Mouse (Mus musculus): ENCODE results near the gene Pom121. TPM values are rescaled to one million over a fixed set of nuclear protein-coding genes. Genes with fewer than 3 reads are reported as not detected.
A peak's percentile ranks its signal among the peaks of the same experiment; 100 is the strongest.
"Not testable (repeated sequence)": the region's sequence is repeated elsewhere in the genome, so short reads cannot be mapped to it uniquely, and the experiment has no call there.

The Pom121 gene
- total RNA-seq, 2 experiments from 2014 or later = 45.8 to 46.2 TPM

DNA sequence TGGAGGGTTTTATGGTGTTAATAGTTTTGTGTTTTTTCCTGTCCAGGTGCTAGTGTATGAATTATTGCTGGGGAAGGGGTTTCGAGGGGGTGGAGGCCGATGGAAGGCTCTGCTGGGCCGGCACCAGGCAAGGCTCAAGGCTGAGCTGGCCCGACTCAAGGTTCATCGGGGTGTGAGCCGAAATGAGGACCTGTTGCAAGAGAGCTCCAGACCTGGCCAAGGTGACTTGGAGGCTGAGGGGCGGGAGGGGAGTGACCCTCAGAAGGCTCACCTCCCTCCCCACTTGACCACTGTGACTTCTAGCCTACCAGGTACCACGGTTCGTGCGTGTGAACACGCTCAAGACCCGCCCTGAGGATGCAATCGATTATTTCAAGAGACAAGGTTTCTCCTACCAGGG, 23.2 kb downstream of the Pom121 start:
- intact Hi-C loops (cut with DNase I) = no loop called here
- DNase-seq (ENCODE audit: low spot score in 2 of 2) = no peak

DNA sequence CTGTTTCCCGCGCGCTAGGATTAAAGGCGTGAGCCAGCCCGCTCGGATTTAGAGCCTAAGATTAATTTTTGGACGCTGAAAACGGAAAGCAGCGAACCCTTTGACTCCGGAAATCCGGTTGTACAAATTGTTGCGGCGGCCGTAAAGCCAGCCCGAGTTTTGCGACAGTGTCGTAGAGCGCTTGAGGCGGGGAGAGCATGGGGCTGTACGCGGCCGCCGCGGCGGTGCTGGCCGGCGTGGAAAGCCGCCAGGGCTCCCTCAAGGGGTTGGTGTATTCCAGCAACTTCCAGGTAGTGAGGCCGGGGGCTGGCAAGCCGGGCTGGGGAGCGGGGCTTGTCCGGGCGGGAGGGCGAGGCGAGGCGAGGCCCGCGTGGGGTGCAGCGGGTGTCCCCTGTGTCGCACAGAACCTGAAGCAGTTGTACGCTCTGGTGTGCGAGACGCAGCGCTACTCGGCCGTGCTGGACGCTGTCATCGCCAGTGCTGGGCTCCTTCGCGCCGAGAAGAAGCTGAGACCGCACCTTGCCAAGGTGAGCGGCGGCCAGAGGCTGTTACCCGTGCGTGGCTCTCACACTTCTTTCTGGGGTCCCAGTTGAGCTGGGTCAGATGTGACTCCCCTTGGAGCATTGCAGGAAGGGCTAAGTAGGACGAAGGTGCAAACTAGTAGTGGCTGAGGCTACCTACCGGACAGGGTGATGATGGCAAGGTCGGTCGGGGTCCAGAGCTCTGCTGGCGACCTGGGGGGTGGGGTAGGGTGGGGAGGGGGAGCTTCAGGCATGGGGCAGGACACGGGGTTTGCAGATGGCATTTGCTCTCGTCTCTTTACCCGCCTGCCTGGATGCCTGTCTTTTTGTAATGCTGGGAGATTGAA, 24.3 kb downstream of the Pom121 start, which contains the start of gene Nsun5:
Gene Nsun5, plus strand, starts transcription at position 167 of the 868 bp plus-strand sequence.
- DNase-seq (ENCODE audit: low spot score in 2 of 2) = peak; percentile 95 to 98
- intact Hi-C loops (cut with DNase I) = no loop called here

DNA sequence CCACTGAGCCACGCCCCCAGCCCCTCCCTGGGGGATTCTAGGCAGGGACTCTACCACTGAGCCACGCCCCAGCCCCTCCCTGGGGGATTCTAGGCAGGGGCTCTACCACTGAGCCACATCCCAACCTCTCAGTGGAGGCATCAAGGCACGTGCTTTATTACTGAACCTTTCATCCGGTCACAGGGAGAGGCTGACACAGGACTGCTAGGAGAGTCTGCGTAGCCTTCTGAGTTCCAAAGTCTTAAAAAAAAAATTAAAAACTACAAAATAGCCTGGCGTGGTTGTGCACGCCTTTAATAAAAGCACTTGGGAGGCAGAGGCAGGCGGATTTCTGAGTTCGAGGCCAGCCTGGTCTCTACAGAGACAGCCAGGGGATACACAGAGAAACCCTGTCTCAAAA, 25.1 kb downstream of the Pom121 start:
- intact Hi-C loops (cut with DNase I); DNase-seq (ENCODE audit: low spot score in 2 of 2): not testable (repeated sequence)

DNA sequence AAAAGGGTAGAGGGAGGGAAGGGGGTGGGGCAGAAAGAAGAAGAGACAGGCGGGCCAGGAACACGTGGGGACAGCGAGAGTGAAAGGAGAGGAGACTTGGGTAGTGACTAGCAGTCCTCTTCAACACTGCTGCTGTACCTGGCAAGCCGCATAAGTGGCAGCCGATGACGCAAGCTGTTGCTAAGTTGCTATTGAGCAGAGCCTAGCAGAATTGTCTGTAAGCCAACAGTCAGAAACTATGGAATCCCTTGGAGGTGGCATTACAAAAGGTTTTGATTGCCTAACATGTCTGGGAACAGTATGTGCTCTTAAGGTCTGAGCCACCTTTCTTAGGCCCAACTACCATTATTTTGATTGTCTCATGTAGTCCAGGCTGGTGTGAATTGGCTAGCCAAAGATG, 26.0 kb downstream of the Pom121 start:
- no peak for DNase-seq (ENCODE audit: low spot score in 2 of 2)

DNA sequence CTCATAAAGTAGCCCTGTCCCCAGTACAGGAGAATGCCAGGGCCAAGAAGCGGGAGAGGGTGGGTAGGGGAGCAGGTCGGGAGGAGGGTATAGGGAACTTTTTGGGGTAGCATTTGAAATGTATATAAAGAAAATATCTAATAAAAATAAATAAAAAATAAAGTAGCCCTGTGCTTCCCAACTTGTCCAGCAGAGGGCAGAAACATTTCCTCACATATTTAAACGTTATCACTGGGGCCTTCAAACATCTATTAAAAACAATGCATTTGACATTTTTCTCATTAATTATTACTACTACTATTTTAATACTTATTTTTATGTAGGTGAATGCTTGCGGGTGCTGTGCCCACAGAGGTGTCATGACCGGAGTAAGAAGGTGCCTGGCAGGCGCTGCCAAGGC, 26.5 kb downstream of the Pom121 start:
- no peak for DNase-seq (ENCODE audit: low spot score in 2 of 2)

More for the DNA sequence above, 26.0 kb downstream of the Pom121 start:
- intact Hi-C loops (cut with DNase I) = no loop called here

DNA sequence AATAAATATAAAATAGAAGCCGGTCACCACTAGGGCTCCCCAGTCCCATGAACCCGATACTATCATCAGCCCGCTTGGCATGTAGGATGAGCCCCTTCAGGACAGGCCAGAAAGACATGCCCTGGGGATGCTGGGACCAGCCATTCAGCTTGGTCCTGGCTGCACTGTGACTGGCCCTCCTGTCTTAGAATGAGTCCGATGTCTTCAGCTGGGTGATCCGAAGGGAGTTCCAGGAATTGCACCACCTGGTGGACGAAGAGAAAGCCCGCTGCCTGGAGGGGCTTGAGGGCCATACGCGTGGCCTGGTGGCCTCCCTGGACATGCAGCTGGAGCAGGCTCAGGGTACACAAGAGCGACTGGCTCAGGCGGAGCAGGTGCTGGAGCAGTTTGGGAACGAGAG, 30.8 kb downstream of the Pom121 start:
- intact Hi-C loops (cut with DNase I) = no loop called here
- DNase-seq (ENCODE audit: low spot score in 2 of 2) = no peak

More for the DNA sequence above, 26.5 kb downstream of the Pom121 start:
- intact Hi-C loops (cut with DNase I) = no loop called here

DNA sequence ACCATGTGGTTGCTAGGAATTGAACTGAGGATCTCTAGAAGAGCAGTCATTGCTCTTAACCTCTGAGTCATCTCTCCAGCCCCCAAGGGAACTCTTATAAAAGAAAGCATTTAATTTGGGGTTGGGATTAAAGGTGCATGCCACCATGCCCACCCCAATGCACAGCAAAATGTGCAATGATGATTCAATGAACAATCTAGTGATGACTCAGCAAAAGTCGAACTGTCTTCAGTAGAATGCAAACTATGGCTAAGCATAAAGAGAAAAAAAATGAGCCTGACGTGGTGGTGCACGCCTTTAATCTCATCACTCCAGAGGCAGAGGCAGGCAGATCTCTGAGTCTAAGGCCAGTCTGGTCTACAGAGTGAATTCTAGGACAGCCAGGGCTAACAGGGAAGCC, 31.8 kb downstream of the Pom121 start:
- intact Hi-C loops (cut with DNase I) = no loop called here
- no peak for DNase-seq (ENCODE audit: low spot score in 2 of 2)

DNA sequence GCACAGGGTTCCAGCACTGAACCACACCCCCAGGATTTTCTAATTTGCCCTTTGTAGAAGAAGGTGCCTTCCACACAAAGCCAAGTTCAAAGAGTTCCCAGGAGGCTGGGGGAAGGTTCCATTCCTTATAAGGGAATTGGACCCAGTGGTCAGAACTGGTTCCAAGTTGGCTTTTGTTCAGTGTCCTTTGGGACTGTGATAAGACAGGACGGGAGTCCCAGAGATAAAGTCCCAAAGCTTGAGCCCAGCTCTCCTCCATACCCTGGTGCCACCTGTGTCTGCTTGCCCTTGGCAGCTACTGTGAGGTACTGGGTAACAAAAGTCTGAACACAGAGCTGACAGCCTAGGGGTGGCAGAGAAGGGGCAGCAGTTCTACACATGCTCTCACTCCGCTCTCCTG, 34.6 kb downstream of the Pom121 start:
- intact Hi-C loops (cut with DNase I) = no loop called here
- no peak for DNase-seq (ENCODE audit: low spot score in 2 of 2)

DNA sequence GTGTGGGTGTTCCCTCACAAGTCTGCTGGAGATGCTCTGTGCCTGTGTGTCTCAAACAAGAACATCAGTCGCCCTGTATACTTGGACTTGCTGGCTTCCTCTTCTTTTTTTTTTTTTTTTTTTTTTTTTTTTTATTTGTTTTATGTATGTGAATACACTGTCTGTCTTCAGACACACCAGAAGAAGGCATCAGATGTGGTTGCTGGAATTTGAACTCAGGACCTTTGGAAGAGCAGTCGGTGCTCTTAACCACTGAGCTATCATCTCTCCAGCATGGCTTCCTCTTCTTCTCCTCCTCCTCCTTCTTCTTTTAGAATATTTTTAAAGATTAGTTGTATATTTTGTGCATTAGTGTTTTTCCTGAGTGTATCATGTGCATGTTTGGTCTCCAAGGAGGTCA, 36.8 kb downstream of the Pom121 start:
- intact Hi-C loops (cut with DNase I) = no loop called here
- peak; percentile 45 to 57 for DNase-seq (ENCODE audit: low spot score in 2 of 2)

DNA sequence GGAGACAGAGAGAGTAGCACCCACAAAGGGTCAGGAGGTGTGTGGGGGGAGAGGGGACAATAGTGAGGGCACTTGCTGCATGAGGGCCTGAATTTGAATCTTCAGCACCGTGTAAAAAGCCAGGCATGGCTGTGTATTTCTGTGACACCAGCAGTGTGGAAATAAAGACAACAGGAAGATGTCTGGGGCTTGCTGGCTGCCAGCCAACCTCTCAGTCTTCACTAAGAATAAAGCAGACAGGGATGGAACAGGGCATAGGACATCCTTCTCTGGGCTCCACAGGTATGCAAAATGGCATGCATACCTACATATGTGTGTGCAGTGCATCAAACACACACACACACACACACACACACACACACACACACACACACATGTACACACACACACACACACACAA, 38.3 kb downstream of the Pom121 start:
- no peak for DNase-seq (ENCODE audit: low spot score in 2 of 2)
- intact Hi-C loops (cut with DNase I) = no loop called here

DNA sequence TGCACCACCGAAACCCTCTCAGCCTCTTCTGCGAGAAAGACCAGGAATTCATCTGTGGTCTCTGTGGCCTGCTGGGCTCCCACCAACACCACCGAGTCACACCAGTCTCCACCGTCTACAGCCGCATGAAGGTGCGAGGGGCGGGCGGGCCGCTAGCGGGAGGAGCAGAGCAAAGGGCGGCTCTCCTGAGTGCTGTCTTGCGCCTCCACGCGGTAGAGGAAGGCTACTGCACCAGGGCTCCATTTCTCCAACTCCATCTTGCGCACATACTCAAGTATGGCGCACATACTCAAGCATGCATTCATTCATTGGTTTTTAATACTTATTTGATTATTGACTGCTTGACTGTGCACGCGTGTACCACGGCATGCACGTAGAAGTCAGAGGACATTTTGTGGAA, 40.8 kb downstream of the Pom121 start:
- no peak for DNase-seq (ENCODE audit: low spot score in 2 of 2)
- intact Hi-C loops (cut with DNase I) = no loop called here

DNA sequence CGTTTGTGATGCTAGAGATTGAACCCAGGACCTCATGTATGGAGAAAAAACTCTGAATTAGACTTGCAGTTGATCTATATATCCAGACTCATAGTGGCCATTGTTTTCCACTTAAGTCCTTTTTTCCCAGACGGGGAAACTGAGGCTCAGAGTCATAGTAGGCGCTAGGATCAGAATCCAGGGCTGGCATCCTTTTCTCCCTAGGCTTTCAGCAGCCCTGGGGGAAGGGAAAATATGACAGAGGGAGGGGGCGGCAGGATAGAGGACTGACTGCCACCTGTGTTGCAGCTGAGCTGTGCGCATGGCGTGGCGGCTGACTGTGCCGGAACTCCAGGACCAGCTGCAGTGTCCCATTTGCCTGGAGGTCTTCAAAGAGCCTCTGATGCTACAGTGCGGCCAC, 41.4 kb downstream of the Pom121 start, which contains the start of gene Trim50:
Gene Trim50, plus strand, starts transcription at position 301 of the 400 bp plus-strand sequence.
- intact Hi-C loops (cut with DNase I) = no loop called here

DNA sequence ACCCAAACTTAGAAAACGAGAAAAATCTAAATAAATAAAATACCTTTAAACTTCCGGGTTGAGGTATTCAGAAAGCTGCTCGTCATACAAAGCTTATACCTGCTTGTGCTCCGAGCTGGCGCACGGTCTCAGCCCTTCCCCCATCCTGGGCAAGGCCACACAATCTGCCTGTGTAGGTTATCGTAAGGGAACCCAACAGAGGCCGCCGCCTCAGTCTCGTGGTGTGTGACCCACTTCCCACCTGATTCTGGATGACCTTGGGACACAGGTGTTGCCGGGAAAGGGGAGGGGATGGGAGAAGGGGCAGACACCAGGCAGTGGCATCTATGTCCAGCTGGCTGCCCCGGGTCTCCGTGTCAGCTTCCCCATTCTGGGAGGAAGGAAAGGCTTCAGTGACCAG, 42.7 kb downstream of the Pom121 start:
- intact Hi-C loops (cut with DNase I) = no loop called here
- DNase-seq (ENCODE audit: low spot score in 2 of 2) = no peak

More for the DNA sequence above, 41.4 kb downstream of the Pom121 start, which contains the start of gene Trim50:
- no peak for DNase-seq (ENCODE audit: low spot score in 2 of 2)

DNA sequence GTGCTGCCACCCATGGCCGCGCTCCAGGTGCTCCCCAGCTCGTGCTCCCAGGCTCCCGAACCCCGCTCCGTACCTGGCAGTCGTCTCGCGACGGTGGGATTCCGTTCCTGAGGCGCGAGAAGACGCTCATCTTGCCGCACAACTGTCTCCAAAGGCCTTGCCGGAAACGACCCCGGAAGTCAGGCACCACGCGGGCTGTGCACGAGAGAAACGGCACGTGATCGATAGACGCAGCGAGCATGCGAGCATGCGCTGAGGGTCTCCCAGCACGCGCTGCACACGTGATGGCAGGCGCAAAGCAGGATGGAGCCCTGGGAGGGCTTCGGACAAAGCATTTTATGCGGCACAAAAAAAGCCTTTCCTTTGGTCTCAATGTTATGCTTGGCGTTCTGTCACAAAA, 44.5 kb downstream of the Pom121 start, which contains the start of gene Fkbp6:
Gene Fkbp6, minus strand, starts transcription at position 183 of the 400 bp plus-strand sequence.
- no peak for DNase-seq (ENCODE audit: low spot score in 2 of 2)
- intact Hi-C loops (cut with DNase I) = no loop called here

DNA sequence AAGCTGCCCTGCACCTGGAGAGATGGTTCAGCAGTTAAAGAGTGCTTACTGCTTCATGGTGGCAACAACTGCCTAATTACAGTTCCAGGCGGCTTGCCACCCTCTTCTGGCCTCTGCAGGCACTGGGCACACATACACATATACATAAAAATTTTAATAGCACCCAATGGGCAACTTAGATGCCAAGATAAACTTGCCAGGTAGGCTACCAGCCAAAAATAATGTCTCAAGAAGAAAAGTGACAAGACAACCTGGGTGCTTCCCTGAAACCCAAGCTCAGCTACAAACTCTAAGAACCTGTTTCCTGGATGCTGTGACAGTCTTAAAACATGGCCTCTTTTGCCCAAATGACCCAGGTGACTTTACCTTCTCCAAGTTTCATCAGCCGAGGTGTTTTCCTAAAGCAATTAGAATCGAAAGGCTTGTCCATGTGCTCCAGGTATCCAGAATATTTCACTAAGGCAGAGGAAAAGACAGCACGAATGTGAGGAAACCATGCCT, 46.8 kb downstream of the Pom121 start:
- intact Hi-C loops (cut with DNase I) = no loop called here
- no peak for DNase-seq (ENCODE audit: low spot score in 2 of 2)

DNA sequence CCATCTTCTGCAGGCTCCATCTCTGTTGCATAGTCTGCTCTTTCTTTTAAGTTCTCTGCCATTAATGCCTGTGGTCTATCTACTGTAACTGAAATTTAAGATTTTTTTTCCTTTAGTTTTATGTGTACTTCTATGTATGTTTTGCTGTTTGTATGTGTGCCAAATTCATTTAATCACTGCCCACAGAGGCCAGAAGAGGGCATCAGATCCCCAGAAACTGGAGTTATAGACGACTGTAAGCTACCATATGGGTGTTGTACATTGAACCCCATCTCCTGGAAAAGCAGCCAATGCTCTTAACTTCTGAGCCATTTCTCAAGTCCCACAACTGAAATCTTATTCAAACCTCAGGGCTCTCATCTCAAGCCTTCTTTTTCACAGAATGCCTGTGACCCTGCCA, 47.9 kb downstream of the Pom121 start:
- intact Hi-C loops (cut with DNase I) = no loop called here
- no peak for DNase-seq (ENCODE audit: low spot score in 2 of 2)

DNA sequence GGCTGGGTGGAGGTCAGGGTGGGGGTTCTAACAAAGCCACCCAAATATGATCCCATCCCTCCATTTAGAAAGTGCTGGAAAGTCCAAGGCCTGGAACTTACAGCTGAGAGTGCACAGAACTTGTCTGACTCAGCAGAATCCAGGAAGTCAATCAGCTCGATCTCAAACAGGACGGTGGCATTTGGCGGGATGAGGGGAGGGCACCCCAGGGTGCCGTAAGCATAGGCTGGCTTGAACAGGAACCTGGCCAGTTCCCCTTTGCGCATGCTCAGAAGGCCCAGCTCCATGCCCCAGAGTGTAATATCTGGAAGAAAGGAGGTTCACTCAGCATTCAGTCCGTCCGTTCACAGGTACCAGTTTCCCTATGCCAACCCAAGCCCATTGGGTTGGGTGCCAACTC, 48.4 kb downstream of the Pom121 start:
- intact Hi-C loops (cut with DNase I) = no loop called here
- no peak for DNase-seq (ENCODE audit: low spot score in 2 of 2)

DNA sequence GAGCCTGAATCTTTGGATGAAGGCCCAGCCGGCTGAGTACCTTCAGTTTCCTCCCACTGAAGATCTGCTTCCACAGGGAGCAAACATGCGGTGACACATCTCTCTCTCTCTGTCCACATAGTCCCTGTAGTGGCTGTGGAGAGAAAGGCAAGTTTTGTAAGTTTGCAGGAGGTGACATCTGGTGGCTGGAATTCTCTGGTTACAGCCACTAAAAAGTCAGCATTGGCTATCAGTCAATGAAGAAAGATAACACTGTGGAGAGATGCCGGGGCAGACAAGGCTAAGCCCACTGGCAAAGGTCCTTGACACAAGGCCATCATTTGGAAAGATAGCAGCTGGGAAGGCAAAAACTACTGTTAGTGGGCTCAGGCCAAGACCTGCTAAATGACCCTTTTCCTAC, 56.8 kb downstream of the Pom121 start:
- intact Hi-C loops (cut with DNase I) = no loop called here
- DNase-seq (ENCODE audit: low spot score in 2 of 2) = no peak

DNA sequence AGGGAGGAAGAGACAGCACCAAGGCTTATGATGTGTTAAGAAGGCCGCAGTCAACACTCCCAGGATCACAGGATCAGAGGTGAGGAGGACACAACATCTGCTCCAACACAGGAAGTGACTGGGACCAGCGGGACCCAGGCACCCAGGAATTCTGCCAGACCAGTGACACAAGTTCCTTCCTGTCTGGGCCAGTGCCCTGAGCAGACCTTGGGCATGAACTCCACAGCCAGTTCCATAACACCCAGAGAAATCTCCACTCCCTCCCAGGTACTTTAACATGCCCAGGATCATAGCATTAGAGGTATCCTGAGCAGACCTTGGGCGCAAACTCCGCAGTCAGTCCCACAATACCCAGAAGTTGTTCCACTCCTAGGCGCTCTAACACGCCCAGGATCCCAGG, 63.2 kb downstream of the Pom121 start:
- intact Hi-C loops (cut with DNase I) = no loop called here

DNA sequence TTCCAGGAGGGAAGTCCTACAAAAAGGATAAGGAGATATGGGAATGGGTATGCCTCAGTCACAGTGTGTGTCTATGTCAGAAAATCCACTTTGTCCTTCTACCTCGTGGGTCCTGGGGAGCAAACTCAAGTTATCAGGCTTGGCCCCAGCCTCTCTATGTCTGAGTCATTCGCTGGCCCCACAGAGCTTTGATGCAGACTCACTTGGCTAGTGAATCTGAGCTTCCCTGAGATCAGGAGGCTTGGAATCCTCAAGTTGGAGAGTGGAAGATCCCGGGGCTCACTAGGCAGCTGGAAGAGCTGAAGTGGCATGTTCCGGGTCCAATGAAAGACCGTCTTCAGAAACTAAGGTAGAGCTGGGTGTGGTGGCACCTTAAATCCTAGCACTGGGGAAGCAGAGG, 64.1 kb downstream of the Pom121 start:
- intact Hi-C loops (cut with DNase I) = no loop called here
- DNase-seq (ENCODE audit: low spot score in 2 of 2) = no peak

More for the DNA sequence above, 63.2 kb downstream of the Pom121 start:
- DNase-seq (ENCODE audit: low spot score in 2 of 2) = no peak

DNA sequence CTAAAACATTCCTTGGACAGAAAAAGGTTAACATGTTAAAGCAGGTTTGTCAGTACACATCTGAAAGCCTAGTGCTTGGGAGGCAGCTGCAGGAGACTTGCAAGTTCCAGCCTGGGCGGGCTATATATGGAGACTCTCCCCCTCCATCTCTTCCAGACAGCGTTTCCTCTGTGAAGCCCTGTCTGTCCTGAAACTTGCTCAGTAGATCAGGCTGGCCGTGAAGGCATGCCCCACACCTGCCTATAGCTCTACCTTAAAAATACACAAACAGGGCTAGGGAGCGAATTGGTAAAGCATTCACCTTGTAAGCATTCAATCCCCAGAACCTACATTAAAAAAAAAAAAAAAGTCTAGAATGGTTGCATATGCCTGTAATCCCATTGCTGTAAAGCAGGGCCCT, 64.9 kb downstream of the Pom121 start:
- no peak for DNase-seq (ENCODE audit: low spot score in 2 of 2)
- intact Hi-C loops (cut with DNase I) = no loop called here
